Mouse (Mus musculus) heart, adult 11 months (tissue): ENCODE data around the gene Shank3.
A peak's percentile ranks its signal among the peaks of the same experiment; 100 is the strongest.

ENCODE experiments used
- DNase-seq: peaks from one replicate; pipeline ENCODE4 v3.0.0; 2022

The Shank3 gene

GRCm38 (mm10) chr15:89557996-89558390, 58.6 kb downstream of the Shank3 start:
- peak; percentile 89 for DNase-seq

- peak; percentile 89 for DNase-seq
Observed at GRCm38 (mm10) chr15:89559202-89559731, 59.8 kb downstream of the Shank3 start.

- DNase-seq = peak; percentile 79
Observed at GRCm38 (mm10) chr15:89568114-89568513, 68.7 kb downstream of the Shank3 start, which contains the start of gene Acr. Gene Acr (plus strand): TSS chr15:89568326.

GRCm38 (mm10) chr15:89572147-89572546, 72.7 kb downstream of the Shank3 start:
- peak; percentile 89 for DNase-seq

- DNase-seq = peak; percentile 46
Observed at GRCm38 (mm10) chr15:89582494-89582893, 83.1 kb downstream of the Shank3 start.

GRCm38 (mm10) chr15:89585101-89585500, 85.7 kb downstream of the Shank3 start:
- DNase-seq = peak; percentile 97

GRCm38 (mm10) chr15:89585631-89586030, 86.2 kb downstream of the Shank3 start:
- peak; percentile 91 for DNase-seq

GRCm38 (mm10) chr15:89589146-89589545, 89.7 kb downstream of the Shank3 start:
- DNase-seq = peak; percentile 68

GRCm38 (mm10) chr15:89591317-89591716, 91.9 kb downstream of the Shank3 start:
- DNase-seq = no peak

- DNase-seq = peak; percentile 99
Observed at GRCm38 (mm10) chr15:89591723-89592455, 92.5 kb downstream of the Shank3 start, which contains the start of gene Rabl2. Gene Rabl2 (minus strand): TSS chr15:89591923.

GRCm38 (mm10) chr15:89592548-89592947, 93.1 kb downstream of the Shank3 start:
- DNase-seq = peak; percentile 87

GRCm38 (mm10) chr15:89605822-89606570, 106.6 kb downstream of the Shank3 start:
- DNase-seq = no peak

- no peak for DNase-seq
Observed at GRCm38 (mm10) chr15:89607480-89607879, 108.1 kb downstream of the Shank3 start.

- DNase-seq = no peak
Observed at GRCm38 (mm10) chr15:89607888-89608287, 108.5 kb downstream of the Shank3 start.
